ENCODE assay signal across 8 mouse cellular contexts in genomic region chr6:124828101-124828592, GRCm38 (mm10). TPM values are rescaled to one million over a fixed set of nuclear protein-coding genes. Genes with fewer than 3 reads are reported as not detected.
DNase-seq lines count a peak whose midpoint lies in the region; ATAC-seq lines count a peak whose summit lies in the region.

No protein-coding gene starts in this region.

- H3K4me3 ChIP-seq in heart, embryonic 12.5 days: peak overlapping the region; percentile 68
- peak overlapping the region; percentile 65 for H3K4me3 ChIP-seq in embryonic facial prominence, embryonic 11.5 days (ENCODE audit: low read depth, low read length)
- H3K4me3 ChIP-seq in hindbrain, embryonic 16.5 days (ENCODE audit: low read length): peak overlapping the region; percentile 74
- peak overlapping the region; percentile 86 for H3K4me3 ChIP-seq in liver, embryonic 12.5 days
- H3K4me3 ChIP-seq in neural tube, embryonic 11.5 days (ENCODE audit: low read depth, low read length): peak overlapping the region; percentile 68

- peaks cover 48% of the 10 kb centered on the region for H3K36me3 ChIP-seq in heart, embryonic 12.5 days
- peaks cover 9% of the 10 kb centered on the region for H3K36me3 ChIP-seq in embryonic facial prominence, embryonic 11.5 days (replicated peaks; ENCODE audit: control insufficient read depth, insufficient read depth, low read depth, low read length)
- peaks cover 21% of the 10 kb centered on the region for H3K36me3 ChIP-seq in hindbrain, embryonic 16.5 days (ENCODE audit: control insufficient read depth, insufficient read depth, low read length)
- peaks cover 65% of the 10 kb centered on the region for H3K36me3 ChIP-seq in liver, embryonic 12.5 days
- peaks cover 12% of the 10 kb centered on the region for H3K36me3 ChIP-seq in neural tube, embryonic 11.5 days (ENCODE audit: control insufficient read depth, insufficient read depth, low read length)

- H3K27me3 ChIP-seq in heart, embryonic 12.5 days (replicated peaks): no peaks in the 10 kb centered on the region
- H3K27me3 ChIP-seq in embryonic facial prominence, embryonic 11.5 days (ENCODE audit: control insufficient read depth, insufficient read depth, low read length): no peaks in the 10 kb centered on the region
- H3K27me3 ChIP-seq in hindbrain, embryonic 16.5 days (replicated peaks; ENCODE audit: control insufficient read depth, insufficient read depth, low read length): no peaks in the 10 kb centered on the region
- H3K27me3 ChIP-seq in liver, embryonic 12.5 days (replicated peaks): no peaks in the 10 kb centered on the region
- no peaks in the 10 kb centered on the region for H3K27me3 ChIP-seq in neural tube, embryonic 11.5 days (ENCODE audit: control insufficient read depth, insufficient read depth, low read length)

- H3K9ac ChIP-seq in heart, embryonic 12.5 days: peak overlapping the region; percentile 79
- peak overlapping the region; percentile 73 for H3K9ac ChIP-seq in embryonic facial prominence, embryonic 11.5 days (replicated peaks; ENCODE audit: low read length)
- H3K9ac ChIP-seq in hindbrain, embryonic 16.5 days (ENCODE audit: low read depth, low read length): peak overlapping the region; percentile 55
- peak overlapping the region; percentile 65 for H3K9ac ChIP-seq in liver, embryonic 12.5 days
- peak overlapping the region; percentile 63 for H3K9ac ChIP-seq in neural tube, embryonic 11.5 days (ENCODE audit: low read length)

- H3K4me1 ChIP-seq in heart, embryonic 12.5 days (replicated peaks): peaks cover 19% of the 10 kb centered on the region
- H3K4me1 ChIP-seq in embryonic facial prominence, embryonic 11.5 days (ENCODE audit: control insufficient read depth, insufficient read depth, low read length): no peaks in the 10 kb centered on the region
- H3K4me1 ChIP-seq in hindbrain, embryonic 16.5 days (ENCODE audit: control insufficient read depth, insufficient read depth, low read depth, low read length): peaks cover 14% of the 10 kb centered on the region
- H3K4me1 ChIP-seq in liver, embryonic 12.5 days: peaks cover 42% of the 10 kb centered on the region
- H3K4me1 ChIP-seq in neural tube, embryonic 11.5 days (ENCODE audit: control insufficient read depth, insufficient read depth, low read length): peaks cover 8% of the 10 kb centered on the region

- 26% methylated on average over 10 of the region's 10 CpGs for WGBS in heart, embryonic 12.5 days
- WGBS in embryonic facial prominence, embryonic 11.5 days: 26% methylated on average over 10 of the region's 10 CpGs
- 28% methylated on average over 10 of the region's 10 CpGs for WGBS in hindbrain, embryonic 16.5 days
- 16% methylated on average over 10 of the region's 10 CpGs for WGBS in liver, embryonic 12.5 days (ENCODE audit: insufficient replicate concordance)
- 26% methylated on average over 10 of the region's 10 CpGs for WGBS in neural tube, embryonic 11.5 days

- no peaks in the 10 kb centered on the region for H3K9me3 ChIP-seq in heart, embryonic 12.5 days (replicated peaks)
- no peaks in the 10 kb centered on the region for H3K9me3 ChIP-seq in embryonic facial prominence, embryonic 11.5 days (replicated peaks; ENCODE audit: control insufficient read depth, low read length)
- no peaks in the 10 kb centered on the region for H3K9me3 ChIP-seq in hindbrain, embryonic 16.5 days (ENCODE audit: control insufficient read depth, low read length)
- no peaks in the 10 kb centered on the region for H3K9me3 ChIP-seq in liver, embryonic 12.5 days (replicated peaks)
- no peaks in the 10 kb centered on the region for H3K9me3 ChIP-seq in neural tube, embryonic 11.5 days (ENCODE audit: control insufficient read depth, low read length)

- no peak for DNase-seq in heart, adult 9 months (ENCODE audit: low spot score in 2 of 2)
- DNase-seq in adipocyte (ENCODE audit: low spot score): peak; percentile 87
- peak; percentile 44 for DNase-seq in embryonic facial prominence, embryonic 11.5 days (ENCODE audit: low spot score)
- DNase-seq in neural tube, embryonic 11.5 days (ENCODE audit: low spot score): peak; percentile 41

- peak overlapping the region; percentile 94 for H3K4me2 ChIP-seq in heart, embryonic 12.5 days
- peak overlapping the region; percentile 87 for H3K4me2 ChIP-seq in embryonic facial prominence, embryonic 11.5 days (ENCODE audit: low read depth, low read length)
- peak overlapping the region; percentile 69 for H3K4me2 ChIP-seq in hindbrain, embryonic 16.5 days (ENCODE audit: low read length)
- H3K4me2 ChIP-seq in liver, embryonic 12.5 days: peak overlapping the region; percentile 95
- peak overlapping the region; percentile 89 for H3K4me2 ChIP-seq in neural tube, embryonic 11.5 days (ENCODE audit: low read depth)

- 0 out of 2 replicates have a peak overlapping the region, but pooled peaks have one; percentile 19 for H3K27ac ChIP-seq in heart, embryonic 12.5 days (ENCODE audit: poor library complexity, severe bottlenecking)
- H3K27ac ChIP-seq in embryonic facial prominence, embryonic 11.5 days (replicated peaks; ENCODE audit: low read depth, low read length): no peak overlapping the region
- H3K27ac ChIP-seq in hindbrain, embryonic 16.5 days (ENCODE audit: low read depth, low read length): peak overlapping the region; percentile 57
- peak overlapping the region; percentile 73 for H3K27ac ChIP-seq in liver, embryonic 12.5 days
- no peak overlapping the region for H3K27ac ChIP-seq in neural tube, embryonic 11.5 days (ENCODE audit: low read depth, low read length)

- ATAC-seq in heart, embryonic 12.5 days (ENCODE audit: insufficient number of reproducible peaks, low FRiP score): no peak
- ATAC-seq in embryonic facial prominence, embryonic 11.5 days (replicated peaks; ENCODE audit: insufficient number of reproducible peaks, low FRiP score, low TSS enrichment, low read depth): no peak
- no peak for ATAC-seq in hindbrain, embryonic 16.5 days
- no peak for ATAC-seq in liver, embryonic 12.5 days
- ATAC-seq in neural tube, embryonic 11.5 days (ENCODE audit: insufficient read depth, low FRiP score, low TSS enrichment): no peak
- ATAC-seq in frontal cortex, adult (ENCODE audit: low TSS enrichment): no peak

RNA-seq across cellular contexts. Expression of gene Usp5, which starts 1.1 kb away (rescaled TPM):
- 119 and 121 TPM in 2 replicates for polyA plus RNA-seq in heart, embryonic 12.5 days (2016; fragmentation: Nextera tagmentation; extraction: Ambion mirVana)
- polyA plus RNA-seq in embryonic facial prominence, embryonic 11.5 days (2014; fragmentation: Nextera tagmentation; extraction: Ambion mirVana): 128 and 133 TPM in 2 replicates
- polyA plus RNA-seq in hindbrain, embryonic 16.5 days (2015; fragmentation: Nextera tagmentation; extraction: Ambion mirVana): 220 and 232 TPM in 2 replicates
- 87.5 and 94.1 TPM in 2 replicates for polyA plus RNA-seq in liver, embryonic 12.5 days (2016; fragmentation: Nextera tagmentation; extraction: Ambion mirVana)
- 162 and 174 TPM in 2 replicates for polyA plus RNA-seq in neural tube, embryonic 11.5 days (2014; fragmentation: Nextera tagmentation; extraction: Ambion mirVana)

RNA-seq across cellular contexts. Expression of gene Cdca3, which starts 1.2 kb away (rescaled TPM):
- 105 and 121 TPM in 2 replicates for polyA plus RNA-seq in heart, embryonic 12.5 days (2016; fragmentation: Nextera tagmentation; extraction: Ambion mirVana)
- polyA plus RNA-seq in embryonic facial prominence, embryonic 11.5 days (2014; fragmentation: Nextera tagmentation; extraction: Ambion mirVana): 210 and 212 TPM in 2 replicates
- 34.2 and 38.5 TPM in 2 replicates for polyA plus RNA-seq in hindbrain, embryonic 16.5 days (2015; fragmentation: Nextera tagmentation; extraction: Ambion mirVana)
- polyA plus RNA-seq in liver, embryonic 12.5 days (2016; fragmentation: Nextera tagmentation; extraction: Ambion mirVana): 193 TPM in 2 replicates
- polyA plus RNA-seq in neural tube, embryonic 11.5 days (2014; fragmentation: Nextera tagmentation; extraction: Ambion mirVana): 190 and 195 TPM in 2 replicates

RNA-seq across cellular contexts. Expression of gene Gnb3, which starts 11.9 kb away (rescaled TPM):
- polyA plus RNA-seq in heart, embryonic 12.5 days (2016; fragmentation: Nextera tagmentation; extraction: Ambion mirVana): 6.4 and 7.8 TPM in 2 replicates
- 0.27 and 0.56 TPM in 2 replicates for polyA plus RNA-seq in embryonic facial prominence, embryonic 11.5 days (2014; fragmentation: Nextera tagmentation; extraction: Ambion mirVana)
- polyA plus RNA-seq in hindbrain, embryonic 16.5 days (2015; fragmentation: Nextera tagmentation; extraction: Ambion mirVana): 1.0 and 1.1 TPM in 2 replicates
- 0.29 and 0.43 TPM in 2 replicates for polyA plus RNA-seq in liver, embryonic 12.5 days (2016; fragmentation: Nextera tagmentation; extraction: Ambion mirVana)
- polyA plus RNA-seq in neural tube, embryonic 11.5 days (2014; fragmentation: Nextera tagmentation; extraction: Ambion mirVana): 0.22 and 0.29 TPM in 2 replicates

RNA-seq across cellular contexts. Expression of gene Tpi1, which starts 14.1 kb away (rescaled TPM):
- polyA plus RNA-seq in heart, embryonic 12.5 days (2016; fragmentation: Nextera tagmentation; extraction: Ambion mirVana): 1,356 and 1,406 TPM in 2 replicates
- polyA plus RNA-seq in embryonic facial prominence, embryonic 11.5 days (2014; fragmentation: Nextera tagmentation; extraction: Ambion mirVana): 721 and 787 TPM in 2 replicates
- 544 and 601 TPM in 2 replicates for polyA plus RNA-seq in hindbrain, embryonic 16.5 days (2015; fragmentation: Nextera tagmentation; extraction: Ambion mirVana)
- polyA plus RNA-seq in liver, embryonic 12.5 days (2016; fragmentation: Nextera tagmentation; extraction: Ambion mirVana): 630 and 674 TPM in 2 replicates
- 622 and 634 TPM in 2 replicates for polyA plus RNA-seq in neural tube, embryonic 11.5 days (2014; fragmentation: Nextera tagmentation; extraction: Ambion mirVana)

RNA-seq across cellular contexts. Expression of gene Spsb2, which starts 19.7 kb away (rescaled TPM):
- 8.7 and 9.1 TPM in 2 replicates for polyA plus RNA-seq in heart, embryonic 12.5 days (2016; fragmentation: Nextera tagmentation; extraction: Ambion mirVana)
- polyA plus RNA-seq in embryonic facial prominence, embryonic 11.5 days (2014; fragmentation: Nextera tagmentation; extraction: Ambion mirVana): 4.7 and 4.8 TPM in 2 replicates
- polyA plus RNA-seq in hindbrain, embryonic 16.5 days (2015; fragmentation: Nextera tagmentation; extraction: Ambion mirVana): 9.2 and 10.3 TPM in 2 replicates
- 9.9 and 10.8 TPM in 2 replicates for polyA plus RNA-seq in liver, embryonic 12.5 days (2016; fragmentation: Nextera tagmentation; extraction: Ambion mirVana)
- 6.3 and 6.9 TPM in 2 replicates for polyA plus RNA-seq in neural tube, embryonic 11.5 days (2014; fragmentation: Nextera tagmentation; extraction: Ambion mirVana)

Comparison
In these comparisons a context has a peak if more than half of its experiments do, and no peak if none do; other contexts are left out.
1. H3K27ac ChIP-seq: peak in heart, embryonic 12.5 days (single experiment), hindbrain, embryonic 16.5 days (single experiment) and liver, embryonic 12.5 days (single experiment); none in embryonic facial prominence, embryonic 11.5 days (single experiment) and neural tube, embryonic 11.5 days (single experiment).
2. DNase-seq: peak in adipocyte (single experiment), embryonic facial prominence, embryonic 11.5 days (single experiment) and neural tube, embryonic 11.5 days (single experiment); none in heart, adult 9 months (0 of 2).
3. Peak in every context shown above with its lines, with median percentiles within 50 percentile points of each other: H3K4me2 ChIP-seq, H3K4me3 ChIP-seq and H3K9ac ChIP-seq.